Mouse (Mus musculus): Measurements from ENCODE around the gene Pcare. TPM values are rescaled to one million over a fixed set of nuclear protein-coding genes. Genes with fewer than 3 reads are reported as not detected.

The Pcare gene
- total RNA-seq, 2 experiments from 2014 or later: not detected

- no peak for ATAC-seq (replicated peaks; ENCODE audit: low FRiP score, poor library complexity, severe bottlenecking)
Measured at GRCm38 (mm10) chr17:71742156-71742555, 10.5 kb downstream of the Pcare start.

GRCm38 (mm10) chr17:71736442-71736841 lies 16.3 kb downstream of the Pcare start:
- ATAC-seq (replicated peaks; ENCODE audit: low FRiP score, poor library complexity, severe bottlenecking): no peak

- ATAC-seq (replicated peaks; ENCODE audit: low FRiP score, poor library complexity, severe bottlenecking): no peak
Measured at GRCm38 (mm10) chr17:71730655-71731054, 22.0 kb downstream of the Pcare start.

GRCm38 (mm10) chr17:71721019-71721418 lies 31.7 kb downstream of the Pcare start:
- no peak for ATAC-seq (replicated peaks; ENCODE audit: low FRiP score, poor library complexity, severe bottlenecking)

GRCm38 (mm10) chr17:71720434-71720833 lies 32.3 kb downstream of the Pcare start:
- no peak for ATAC-seq (replicated peaks; ENCODE audit: low FRiP score, poor library complexity, severe bottlenecking)

GRCm38 (mm10) chr17:71717881-71718625 lies 34.6 kb downstream of the Pcare start:
- no peak for ATAC-seq (replicated peaks; ENCODE audit: low FRiP score, poor library complexity, severe bottlenecking)

GRCm38 (mm10) chr17:71715034-71715433 lies 37.7 kb downstream of the Pcare start:
- ATAC-seq (replicated peaks; ENCODE audit: low FRiP score, poor library complexity, severe bottlenecking): no peak

- no peak for ATAC-seq (replicated peaks; ENCODE audit: low FRiP score, poor library complexity, severe bottlenecking)
Measured at GRCm38 (mm10) chr17:71712279-71712678, 40.4 kb downstream of the Pcare start.

- ATAC-seq (replicated peaks; ENCODE audit: low FRiP score, poor library complexity, severe bottlenecking): no peak
Measured at GRCm38 (mm10) chr17:71707715-71708114, 45.0 kb downstream of the Pcare start.

GRCm38 (mm10) chr17:71705550-71706480 lies 46.9 kb downstream of the Pcare start:
- no peak for ATAC-seq (replicated peaks; ENCODE audit: low FRiP score, poor library complexity, severe bottlenecking)

GRCm38 (mm10) chr17:71705113-71705512 lies 47.6 kb downstream of the Pcare start:
- no peak for ATAC-seq (replicated peaks; ENCODE audit: low FRiP score, poor library complexity, severe bottlenecking)

GRCm38 (mm10) chr17:71698619-71698956 lies 54.1 kb downstream of the Pcare start:
- no peak for ATAC-seq (replicated peaks; ENCODE audit: low FRiP score, poor library complexity, severe bottlenecking)

- no peak for ATAC-seq (replicated peaks; ENCODE audit: low FRiP score, poor library complexity, severe bottlenecking)
Measured at GRCm38 (mm10) chr17:71697896-71698618, 54.6 kb downstream of the Pcare start.

GRCm38 (mm10) chr17:71696396-71696795 lies 56.3 kb downstream of the Pcare start:
- ATAC-seq (replicated peaks; ENCODE audit: low FRiP score, poor library complexity, severe bottlenecking): no peak

- no peak for ATAC-seq (replicated peaks; ENCODE audit: low FRiP score, poor library complexity, severe bottlenecking)
Measured at GRCm38 (mm10) chr17:71695716-71696315, 56.9 kb downstream of the Pcare start.

GRCm38 (mm10) chr17:71695151-71695550 lies 57.5 kb downstream of the Pcare start:
- no peak for ATAC-seq (replicated peaks; ENCODE audit: low FRiP score, poor library complexity, severe bottlenecking)

GRCm38 (mm10) chr17:71693780-71694179 lies 58.9 kb downstream of the Pcare start:
- ATAC-seq (replicated peaks; ENCODE audit: low FRiP score, poor library complexity, severe bottlenecking): no peak

Data from erythroid progenitor cell, adult 5-6 weeks (primary cell).